Mouse (Mus musculus): ENCODE measurements around the gene Ten1. TPM values are rescaled to one million over a fixed set of nuclear protein-coding genes. Genes with fewer than 3 reads are reported as not detected.

Gene Ten1
- 64.1 and 66.7 TPM in 2 replicates for polyA plus RNA-seq (2014; fragmentation: Nextera tagmentation; extraction: Ambion mirVana)

DNA sequence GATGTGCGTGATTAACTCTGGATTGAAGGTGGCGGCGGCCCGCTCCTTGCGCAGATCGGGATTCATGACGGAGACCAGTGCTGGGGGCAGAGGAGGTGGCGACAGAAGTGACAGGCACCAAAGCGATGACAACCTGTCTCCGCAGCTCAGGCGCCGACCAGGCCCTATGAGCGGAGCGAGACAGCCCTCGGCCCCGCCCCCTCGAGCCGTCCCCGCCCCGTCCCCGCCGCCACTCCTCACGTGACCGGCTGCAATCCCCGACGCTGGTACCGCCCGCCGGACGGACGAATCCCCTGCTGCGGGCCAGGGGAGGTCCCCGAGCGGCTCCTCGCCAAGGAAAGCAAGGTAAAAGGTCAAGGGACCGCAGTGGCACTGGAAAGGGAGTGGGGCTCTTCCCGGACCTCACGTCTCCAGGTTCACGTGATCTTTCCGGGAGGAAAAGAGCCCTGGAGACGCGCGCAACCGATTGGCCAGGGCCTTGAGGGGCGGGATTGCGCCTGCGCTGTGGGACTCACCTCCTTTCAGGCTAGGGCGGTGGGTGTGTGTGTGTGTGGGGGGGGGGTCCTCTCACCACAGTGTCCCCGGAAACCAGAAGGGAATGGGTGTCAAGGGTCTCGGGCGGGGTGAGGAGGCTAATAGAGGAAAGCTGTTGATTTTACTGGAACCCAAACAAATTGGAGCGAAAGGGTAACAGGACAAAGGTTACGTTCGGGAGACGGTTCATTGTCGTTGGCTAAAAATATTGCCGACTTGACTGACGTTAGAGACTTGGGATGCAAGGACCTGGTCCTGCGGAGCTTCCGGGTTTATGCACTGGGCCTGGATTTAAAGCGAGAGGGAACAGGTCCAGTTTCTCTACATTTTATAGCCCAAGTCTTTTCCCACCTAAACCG, at the start of gene Ten1, which contains the start of gene Acox1:
Gene Ten1 (plus strand): TSS at position 217 of the 893 bp plus-strand sequence.
Gene Acox1 (minus strand): TSS at position 407 of the 893 bp plus-strand sequence.
- Histone ChIP-seq H3K27me3 (ENCODE audit: insufficient read depth, low read length) (no peaks in the 10 kb centered on the region), H3K4me3 (ENCODE audit: low read depth, low read length) (peak within 1 kb of the TSS; percentile 51)

DNA sequence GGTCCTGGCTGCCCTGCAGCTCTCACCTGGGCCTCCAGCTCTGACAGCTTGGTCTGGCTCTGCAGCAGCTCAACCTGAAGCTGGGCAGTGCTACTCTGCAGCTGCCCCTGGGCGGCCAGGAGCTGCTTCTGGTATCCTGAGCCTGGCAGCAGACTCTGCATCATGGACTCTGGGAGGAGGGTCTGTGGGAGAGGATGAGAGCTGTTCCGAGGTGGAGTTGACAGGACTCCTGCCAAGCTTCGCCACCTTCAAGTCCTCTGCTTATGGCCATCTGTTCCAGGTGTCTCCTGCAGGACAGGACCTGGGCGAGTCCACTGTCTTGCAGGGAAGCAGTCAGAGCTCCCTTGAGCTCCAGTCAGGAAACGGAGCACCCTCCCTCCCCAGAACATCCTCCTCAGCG, 49.3 kb upstream of the Ten1 start:
- 80% methylated on average over 6 of the region's 6 CpGs for WGBS
- no peak overlapping the region for H3K4me2 ChIP-seq
- TF ChIP-seq CTCF (IDR thresholded peaks at IDR 0.05; ENCODE audit: low read depth): no peak
- no peak overlapping the region for H3K27ac ChIP-seq (ENCODE audit: low read depth)
- no peak overlapping the region for H3K4me3 ChIP-seq (ENCODE audit: low read depth, low read length)
- H3K9me3 ChIP-seq (ENCODE audit: low read depth, low read length): no peaks in the 10 kb centered on the region
- H3K27me3 ChIP-seq (ENCODE audit: insufficient read depth, low read length): no peaks in the 10 kb centered on the region
- H3K36me3 ChIP-seq (ENCODE audit: insufficient read depth): peaks cover 97% of the 10 kb centered on the region
- no peak overlapping the region for H3K9ac ChIP-seq
- H3K4me1 ChIP-seq (ENCODE audit: insufficient read depth): no peaks in the 10 kb centered on the region
- DNase-seq (no peak), ATAC-seq (ENCODE audit: insufficient read depth) (no peak)

More for the DNA sequence above, at the start of gene Ten1, which contains the start of gene Acox1:
- H3K9ac ChIP-seq: peak within 1 kb of the TSS; percentile 81
- peak within 1 kb of the TSS; percentile 74 for H3K27ac ChIP-seq (ENCODE audit: low read depth)
- H3K4me1 ChIP-seq (ENCODE audit: insufficient read depth): peaks cover 6% of the 10 kb centered on the region; the same call in 1 of the 2 replicates
- H3K4me2 ChIP-seq: peak within 1 kb of the TSS; percentile 90
- under 1% methylated on average over 62 of the region's 62 CpGs for WGBS
- peak; percentile 97 for DNase-seq
- no peaks in the 10 kb centered on the region for H3K9me3 ChIP-seq (ENCODE audit: low read depth, low read length)
- peaks cover 7% of the 10 kb centered on the region; the same call in 1 of the 2 replicates for H3K36me3 ChIP-seq (ENCODE audit: insufficient read depth)
- ATAC-seq (ENCODE audit: insufficient read depth): peak; percentile 98
- no peak for TF ChIP-seq CTCF (IDR thresholded peaks at IDR 0.05; ENCODE audit: low read depth)

DNA sequence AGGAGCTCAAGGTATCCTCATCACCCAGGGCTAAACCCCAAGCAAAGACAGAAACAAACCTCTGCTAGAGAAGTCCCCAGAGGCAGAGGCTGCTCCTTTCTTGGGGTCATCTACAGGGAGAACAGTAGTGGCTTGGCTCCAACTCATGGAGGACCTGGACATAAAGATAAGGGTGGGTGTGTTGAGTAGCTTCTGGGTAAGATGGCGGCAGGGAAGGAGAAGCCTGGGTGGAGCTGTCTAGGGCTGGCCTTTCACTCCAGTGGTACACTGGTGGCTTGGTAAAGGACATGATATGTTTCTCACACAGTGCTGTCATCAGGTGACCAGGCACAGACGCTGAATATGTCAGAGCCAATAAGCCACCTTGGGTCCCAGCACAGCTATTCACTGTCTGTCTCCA, 47.7 kb upstream of the Ten1 start:
- H3K27ac ChIP-seq (ENCODE audit: low read depth): no peak overlapping the region
- H3K4me2 ChIP-seq: no peak overlapping the region
- no peak for ATAC-seq (ENCODE audit: insufficient read depth)
- TF ChIP-seq CTCF (IDR thresholded peaks at IDR 0.05; ENCODE audit: low read depth): no peak
- no peaks in the 10 kb centered on the region for H3K27me3 ChIP-seq (ENCODE audit: insufficient read depth, low read length)
- H3K4me3 ChIP-seq (ENCODE audit: low read depth, low read length): no peak overlapping the region
- 89% methylated on average over 2 of the region's 2 CpGs for WGBS
- no peak overlapping the region for H3K9ac ChIP-seq
- peaks cover 96% of the 10 kb centered on the region for H3K36me3 ChIP-seq (ENCODE audit: insufficient read depth)
- no peak for DNase-seq
- no peaks in the 10 kb centered on the region for H3K9me3 ChIP-seq (ENCODE audit: low read depth, low read length)
- no peaks in the 10 kb centered on the region for H3K4me1 ChIP-seq (ENCODE audit: insufficient read depth)

DNA sequence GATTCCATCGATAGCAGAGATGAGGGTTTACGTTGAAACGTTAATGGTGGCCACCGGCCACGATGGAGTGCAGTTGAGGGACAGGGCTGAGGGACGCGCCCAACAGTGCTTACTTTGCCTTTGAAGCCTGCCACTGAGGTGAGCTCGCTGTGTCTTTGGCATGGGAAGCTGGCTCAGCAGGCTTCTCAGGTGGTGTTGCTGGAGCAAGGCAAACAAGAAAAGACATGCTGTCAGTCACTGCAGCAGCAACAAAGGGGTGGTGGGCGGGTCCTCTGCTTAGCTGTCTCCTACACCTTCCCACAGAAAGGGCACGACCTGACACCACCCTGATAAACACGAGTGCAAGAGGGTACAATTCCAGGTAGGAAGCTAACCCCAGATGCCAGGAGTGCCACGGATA, 37.3 kb upstream of the Ten1 start:
- TF ChIP-seq CTCF (IDR thresholded peaks at IDR 0.05; ENCODE audit: low read depth): no peak
- no peak overlapping the region for H3K27ac ChIP-seq (ENCODE audit: low read depth)

GRCm38 (mm10) chr11:116162146-116162545, 36.5 kb upstream of the Ten1 start:
- DNase-seq: no peak
- ATAC-seq (ENCODE audit: insufficient read depth): no peak
- no peak overlapping the region for H3K9ac ChIP-seq
- no peak overlapping the region for H3K27ac ChIP-seq (ENCODE audit: low read depth)
- no peak overlapping the region for H3K4me2 ChIP-seq
- H3K4me1 ChIP-seq (ENCODE audit: insufficient read depth): peaks cover 7% of the 10 kb centered on the region; the same call in 1 of the 2 replicates
- no peak overlapping the region for H3K4me3 ChIP-seq (ENCODE audit: low read depth, low read length)
- peaks cover 71% of the 10 kb centered on the region for H3K36me3 ChIP-seq (ENCODE audit: insufficient read depth)
- no peaks in the 10 kb centered on the region for H3K9me3 ChIP-seq (ENCODE audit: low read depth, low read length)
- H3K27me3 ChIP-seq (ENCODE audit: insufficient read depth, low read length): no peaks in the 10 kb centered on the region
- WGBS: 76% methylated on average over 10 of the region's 10 CpGs
- TF ChIP-seq CTCF (IDR thresholded peaks at IDR 0.05; ENCODE audit: low read depth): no peak

More for the DNA sequence above, 37.3 kb upstream of the Ten1 start:
- Histone ChIP-seq H3K4me3 (ENCODE audit: low read depth, low read length) (no peak overlapping the region), H3K9ac (no peak overlapping the region), H3K4me2 (no peak overlapping the region), H3K4me1 (ENCODE audit: insufficient read depth) (peaks cover under 1% of the 10 kb centered on the region; the same call in 1 of the 2 replicates), H3K9me3 (ENCODE audit: low read depth, low read length) (no peaks in the 10 kb centered on the region), H3K27me3 (ENCODE audit: insufficient read depth, low read length) (no peaks in the 10 kb centered on the region), H3K36me3 (ENCODE audit: insufficient read depth) (peaks cover 77% of the 10 kb centered on the region)
- DNase-seq (no peak), ATAC-seq (ENCODE audit: insufficient read depth) (no peak)
- WGBS: 43% methylated on average over 12 of the region's 12 CpGs

GRCm38 (mm10) chr11:116163002-116163401, 35.7 kb upstream of the Ten1 start:
- no peak for TF ChIP-seq CTCF (IDR thresholded peaks at IDR 0.05; ENCODE audit: low read depth)
- ATAC-seq (ENCODE audit: insufficient read depth) (no peak), DNase-seq (no peak)
- H3K36me3 ChIP-seq (ENCODE audit: insufficient read depth): peaks cover 62% of the 10 kb centered on the region
- no peak overlapping the region for H3K9ac ChIP-seq
- peaks cover 7% of the 10 kb centered on the region; the same call in 1 of the 2 replicates for H3K4me1 ChIP-seq (ENCODE audit: insufficient read depth)
- H3K4me2 ChIP-seq: no peak overlapping the region
- WGBS: 49% methylated on average over 9 of the region's 9 CpGs
- H3K9me3 ChIP-seq (ENCODE audit: low read depth, low read length): no peaks in the 10 kb centered on the region
- no peak overlapping the region for H3K4me3 ChIP-seq (ENCODE audit: low read depth, low read length)
- H3K27ac ChIP-seq (ENCODE audit: low read depth): no peak overlapping the region
- H3K27me3 ChIP-seq (ENCODE audit: insufficient read depth, low read length): no peaks in the 10 kb centered on the region

DNA sequence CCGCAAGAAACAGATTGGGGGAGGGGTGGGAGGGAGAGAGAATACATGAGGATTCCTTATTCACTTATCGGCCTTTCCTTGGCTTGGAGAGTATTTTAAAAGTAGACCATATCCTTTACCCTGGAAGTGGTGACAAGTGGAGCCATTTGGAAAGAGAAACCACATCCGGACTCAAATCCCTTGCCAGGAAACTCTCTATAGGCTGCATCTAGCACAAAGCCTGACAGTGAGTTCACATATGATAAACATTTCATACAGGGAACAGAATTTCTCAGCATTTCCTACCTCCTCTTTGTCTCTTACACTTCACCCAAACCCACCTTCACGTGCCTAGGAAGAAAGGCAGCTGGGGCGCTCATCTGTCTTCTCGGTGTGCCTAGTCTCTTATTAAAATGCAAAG, 31.4 kb upstream of the Ten1 start:
- H3K4me2 ChIP-seq: peak overlapping the region; percentile 68
- H3K27me3 ChIP-seq (ENCODE audit: insufficient read depth, low read length): no peaks in the 10 kb centered on the region
- peaks cover 49% of the 10 kb centered on the region for H3K36me3 ChIP-seq (ENCODE audit: insufficient read depth)
- peak overlapping the region; percentile 67 for H3K4me3 ChIP-seq (ENCODE audit: low read depth, low read length)
- H3K4me1 ChIP-seq (ENCODE audit: insufficient read depth): peaks cover 7% of the 10 kb centered on the region; the same call in 1 of the 2 replicates
- no peak for TF ChIP-seq CTCF (IDR thresholded peaks at IDR 0.05; ENCODE audit: low read depth)
- peak overlapping the region; percentile 76 for H3K9ac ChIP-seq
- no peaks in the 10 kb centered on the region for H3K9me3 ChIP-seq (ENCODE audit: low read depth, low read length)
- ATAC-seq (ENCODE audit: insufficient read depth) (peak; percentile 0; the same call in 1 of the 2 replicates), DNase-seq (peak; percentile 84)
- H3K27ac ChIP-seq (ENCODE audit: low read depth): peak overlapping the region; percentile 95
- WGBS: 2% methylated on average over 6 of the region's 6 CpGs

All from lung, embryonic 14.5 days (tissue).